Mouse (Mus musculus) MEL (cell line): Measurements from ENCODE around the gene Ssr2. TPM values are rescaled to one million over a fixed set of nuclear protein-coding genes. Genes with fewer than 3 reads are reported as not detected.

ENCODE experiments used
- DNase-seq: peaks from one replicate; pipeline ENCODE4 v3.0.0; 2011; ENCODE audit warnings: low read depth, low spot score
- H3K27ac ChIP-seq: 2 replicates; pipeline ENCODE4 v1.5.1; 2012; ENCODE audit warnings: low read depth, mild to moderate bottlenecking, control low read depth, low read length, moderate library complexity; ENCODE audit not compliant: control insufficient read depth
- H3K27me3 ChIP-seq, 2 experiments: fragments of 150-350 bp in 1 of 2; sonication (generic) in 1 of 2; 2 replicates each; pipeline ENCODE4 v1.6.1; 2012; ENCODE audit warnings: low read length in 2 of 2, mild to moderate bottlenecking in 2 of 2, improper control_type of control experiment in 1 of 2, moderate library complexity in 1 of 2; ENCODE audit not compliant: insufficient read depth in 2 of 2, control insufficient read depth in 1 of 2
- H3K36me3 ChIP-seq, 2 experiments: 2 replicates each; pipeline ENCODE4 v1.6.1; 2012 to 2014; ENCODE audit warnings: low read length in 2 of 2, improper control_type of control experiment in 1 of 2, inconsistent platforms in 1 of 2, mild to moderate bottlenecking in 1 of 2; ENCODE audit not compliant: insufficient read depth in 2 of 2, control insufficient read depth in 1 of 2
- H3K4me1 ChIP-seq, 2 experiments: fragments of 150-350 bp in 1 of 2; sonication (generic) in 1 of 2; 2 replicates each; pipeline ENCODE4 v1.6.1; 2012; ENCODE audit warnings: low read length in 2 of 2, improper control_type of control experiment in 1 of 2, mild to moderate bottlenecking in 1 of 2; ENCODE audit not compliant: insufficient read depth in 2 of 2, control insufficient read depth in 1 of 2
- H3K4me3 ChIP-seq, 2 experiments: fragments of 150-350 bp in 1 of 2; sonication (generic) in 1 of 2; 2 replicates each; pipeline ENCODE4 v1.5.1; 2012; ENCODE audit warnings: low read depth in 2 of 2, low read length in 2 of 2, mild to moderate bottlenecking in 2 of 2, moderate library complexity in 2 of 2, control low read depth in 1 of 2, improper control_type of control experiment in 1 of 2; ENCODE audit not compliant: control insufficient read depth in 1 of 2, insufficient read depth in 1 of 2
- H3K79me2 ChIP-seq: 2 replicates; pipeline ENCODE4 v1.6.1; 2012; ENCODE audit warnings: mild to moderate bottlenecking, low read length, moderate library complexity; ENCODE audit not compliant: control insufficient read depth, poor library complexity, insufficient read depth
- H3K9ac ChIP-seq: 2 replicates; pipeline ENCODE4 v1.6.1; 2012; ENCODE audit warnings: low read depth, mild to moderate bottlenecking, control low read depth, low read length, moderate library complexity; ENCODE audit not compliant: control insufficient read depth, poor library complexity, severe bottlenecking
- H3K9me3 ChIP-seq: fragments of 150-350 bp; sonication (generic); replicated peaks from 2 replicates; pipeline ENCODE4 v1.6.1; 2012; ENCODE audit warnings: mild to moderate bottlenecking, low read length, improper control_type of control experiment, moderate library complexity; ENCODE audit not compliant: insufficient read depth
- BHLHE40 ChIP-seq: IDR thresholded peaks from 2 replicates; pipeline ENCODE4 v1.6.1; 2012; ENCODE audit warnings: low read depth, mild to moderate bottlenecking, inconsistent platforms, low read length, improper control_type of control experiment, borderline replicate concordance
- CHD1 ChIP-seq: IDR thresholded peaks from 2 replicates; pipeline ENCODE4 v1.6.1; 2012; ENCODE audit warnings: low read depth, mild to moderate bottlenecking, inconsistent platforms, low read length, improper control_type of control experiment
- ELF1 ChIP-seq: IDR thresholded peaks from 2 replicates; pipeline ENCODE4 v1.6.1; 2014; ENCODE audit warnings: low read depth, mild to moderate bottlenecking, inconsistent platforms, low read length, improper control_type of control experiment, moderate library complexity
- EP300 ChIP-seq, 2 experiments: IDR thresholded peaks; 2 replicates each; pipeline ENCODE4 v1.6.1; 2011; ENCODE audit warnings: improper control_type of control experiment in 2 of 2, low read length in 2 of 2, low read depth in 1 of 2, mild to moderate bottlenecking in 1 of 2
- HCFC1 ChIP-seq: IDR thresholded peaks from 2 replicates; pipeline ENCODE4 v1.6.1; 2012; ENCODE audit warnings: low read depth, mild to moderate bottlenecking, inconsistent platforms, low read length, improper control_type of control experiment, moderate library complexity
- MAFK ChIP-seq: IDR thresholded peaks from 2 replicates; pipeline ENCODE4 v1.6.1; 2011; ENCODE audit warnings: low read depth, mild to moderate bottlenecking, low read length, improper control_type of control experiment, borderline replicate concordance
- MAX ChIP-seq: IDR thresholded peaks from 2 replicates; pipeline ENCODE4 v1.6.1; 2011; ENCODE audit warnings: low read length, improper control_type of control experiment
- MAZ ChIP-seq: IDR thresholded peaks from 2 replicates; pipeline ENCODE4 v1.6.1; 2012; ENCODE audit warnings: low read depth, mild to moderate bottlenecking, inconsistent platforms, low read length, improper control_type of control experiment
- MEF2A ChIP-seq: IDR thresholded peaks from 2 replicates; pipeline ENCODE4 v1.6.1; 2014; ENCODE audit warnings: low read depth, mild to moderate bottlenecking, inconsistent platforms, low read length, improper control_type of control experiment; ENCODE audit not compliant: poor library complexity, insufficient replicate concordance, severe bottlenecking; ENCODE audit errors: extremely low read depth
- MYB ChIP-seq: IDR thresholded peaks from 2 replicates; pipeline ENCODE4 v1.6.1; 2011; ENCODE audit warnings: mild to moderate bottlenecking, low read depth, low read length, improper control_type of control experiment
- NRF1 ChIP-seq: IDR thresholded peaks from 2 replicates; pipeline ENCODE4 v1.6.1; 2014; ENCODE audit warnings: low read depth, mild to moderate bottlenecking, inconsistent platforms, low read length, improper control_type of control experiment, moderate library complexity; ENCODE audit not compliant: poor library complexity, insufficient read depth, severe bottlenecking
- POLR2A ChIP-seq, 2 experiments: IDR thresholded peaks; 2 replicates each; pipeline ENCODE4 v1.6.1; 2011 to 2012; ENCODE audit warnings: low read length in 2 of 2, mild to moderate bottlenecking in 2 of 2, control low read depth in 1 of 2, improper control_type of control experiment in 1 of 2, low read depth in 1 of 2, moderate library complexity in 1 of 2; ENCODE audit not compliant: control insufficient read depth in 1 of 2, insufficient read depth in 1 of 2, poor library complexity in 1 of 2
- POLR2AphosphoS5 ChIP-seq: IDR thresholded peaks from 2 replicates; pipeline ENCODE4 v1.6.1; 2012; ENCODE audit warnings: low read depth, borderline replicate concordance, mild to moderate bottlenecking, inconsistent platforms, low read length, moderate library complexity, mixed read lengths
- SIN3A ChIP-seq: IDR thresholded peaks from 2 replicates; pipeline ENCODE4 v1.6.1; 2012; ENCODE audit warnings: low read length, improper control_type of control experiment, inconsistent platforms
- TAL1 ChIP-seq: IDR thresholded peaks from 2 replicates; pipeline ENCODE4 v1.6.1; 2012; ENCODE audit warnings: mild to moderate bottlenecking, inconsistent platforms, low read length, moderate library complexity, mixed read lengths
- TBP ChIP-seq: IDR thresholded peaks from 2 replicates; pipeline ENCODE4 v1.8.0; 2011; ENCODE audit warnings: low read depth, low read length, improper control_type of control experiment
- TCF12 ChIP-seq: IDR thresholded peaks from 2 replicates; pipeline ENCODE4 v1.6.1; 2014; ENCODE audit warnings: low read depth, mild to moderate bottlenecking, inconsistent platforms, low read length, improper control_type of control experiment, moderate library complexity
- USF1 ChIP-seq: IDR thresholded peaks from 2 replicates; pipeline ENCODE4 v1.6.1; 2014; ENCODE audit warnings: low read depth, mild to moderate bottlenecking, inconsistent platforms, low read length, improper control_type of control experiment, moderate library complexity
- ZC3H11A ChIP-seq: IDR thresholded peaks from 2 replicates; pipeline ENCODE4 v1.6.1; 2012; ENCODE audit warnings: low read depth, mild to moderate bottlenecking, inconsistent platforms, low read length, improper control_type of control experiment
- ZKSCAN1 ChIP-seq: IDR thresholded peaks from 2 replicates; pipeline ENCODE4 v1.6.1; 2012; ENCODE audit warnings: low read depth, mild to moderate bottlenecking, inconsistent platforms, low read length, improper control_type of control experiment, moderate library complexity
- ZNF384 ChIP-seq: IDR thresholded peaks from 2 replicates; pipeline ENCODE4 v1.6.1; 2012; ENCODE audit warnings: low read depth, mild to moderate bottlenecking, inconsistent platforms, low read length, improper control_type of control experiment
- polyA plus RNA-seq, 2 experiments: library from polyadenylated mRNA; stranded (reverse) in 1 of 2; unstranded in 1 of 2; fragments of >175 nt in 1 of 2; fragments of >200 nt in 1 of 2; gene quantifications; 2 replicates each; pipeline versions ENCODE4 v1.2.1 to v1.2.4; 2012; ENCODE audit warnings: low replicate concordance in 2 of 2, low read depth in 1 of 2; ENCODE audit not compliant: insufficient read length in 2 of 2, insufficient read depth in 1 of 2, missing spikeins in 1 of 2
- total RNA-seq: library from RNA; depleted of rRNA; stranded (reverse); fragments of 300-350 nt; gene quantifications from 2 replicates; pipeline ENCODE4 v1.2.3, GENCODE M21; 2012

Gene Ssr2
- total and polyA plus RNA-seq, 3 experiments, result 176 to 706 (median 594) TPM

GRCm38 (mm10) chr3:88628766-88629165 lies 53.1 kb downstream of the Ssr2 start:
- Histone ChIP-seq H3K27me3 (no peaks in the 10 kb centered on the region), H3K4me3 (no peak overlapping the region), H3K36me3 (peaks cover 43% of the 10 kb centered on the region in 2 experiments), H3K9ac (no peak overlapping the region), H3K27ac (no peak overlapping the region), H3K9me3 (no peaks in the 10 kb centered on the region), H3K79me2 (peaks cover 67% of the 10 kb centered on the region), H3K4me1 (peaks cover 35 to 47% of the 10 kb centered on the region in 2 experiments)
- no peak for DNase-seq
- no peak for TF ChIP-seq USF1
- no peak for TF ChIP-seq TCF12
- no peak for TF ChIP-seq ZNF384
- TF ChIP-seq EP300 (IDR thresholded peaks at IDR 0.05; ENCODE audit: low read depth in 1 of 2, low read length in 2 of 2), result no peak
- no peak for TF ChIP-seq ZKSCAN1
- no peak; a peak in 1 of 4 replicates for TF ChIP-seq POLR2A (IDR thresholded peaks at IDR 0.05; ENCODE audit: control insufficient read depth in 1 of 2, insufficient read depth in 1 of 2, low read depth in 1 of 2, low read length in 2 of 2, poor library complexity in 1 of 2)
- no peak for TF ChIP-seq HCFC1
- TF ChIP-seq BHLHE40, result no peak
- TF ChIP-seq NRF1, result no peak
- TF ChIP-seq ZC3H11A, result no peak
- no peak for TF ChIP-seq CHD1
- TF ChIP-seq POLR2AphosphoS5, result no peak
- TF ChIP-seq MYB, result no peak

- peaks cover 62% of the 10 kb centered on the region for H3K79me2 ChIP-seq
- H3K4me1 ChIP-seq, result peaks cover 32 to 43% of the 10 kb centered on the region in 2 experiments
- no peaks in the 10 kb centered on the region for H3K9me3 ChIP-seq
- no peak for TF ChIP-seq MAZ
- TF ChIP-seq TAL1, result no peak
- no peak for TF ChIP-seq SIN3A
- TF ChIP-seq MAX, result no peak
- no peak for TF ChIP-seq ELF1
- TF ChIP-seq POLR2A (IDR thresholded peaks at IDR 0.05; ENCODE audit: control insufficient read depth in 1 of 2, insufficient read depth in 1 of 2, low read depth in 1 of 2, low read length in 2 of 2, poor library complexity in 1 of 2), result no peak
- no peak for TF ChIP-seq CHD1
- TF ChIP-seq MAFK, result no peak
- no peak for TF ChIP-seq TBP
- TF ChIP-seq MEF2A, result no peak
- no peak overlapping the region for H3K9ac ChIP-seq
- DNase-seq, result no peak
- no peaks in the 10 kb centered on the region for H3K27me3 ChIP-seq
- H3K36me3 ChIP-seq, result peaks cover 38 to 44% of the 10 kb centered on the region in 2 experiments
- no peak overlapping the region for H3K27ac ChIP-seq
- H3K4me3 ChIP-seq, result no peak overlapping the region
Measured at GRCm38 (mm10) chr3:88629244-88629643, 53.6 kb downstream of the Ssr2 start.
